12 mouse cellular contexts compared by ENCODE assay signal in the genomic region with DNA sequence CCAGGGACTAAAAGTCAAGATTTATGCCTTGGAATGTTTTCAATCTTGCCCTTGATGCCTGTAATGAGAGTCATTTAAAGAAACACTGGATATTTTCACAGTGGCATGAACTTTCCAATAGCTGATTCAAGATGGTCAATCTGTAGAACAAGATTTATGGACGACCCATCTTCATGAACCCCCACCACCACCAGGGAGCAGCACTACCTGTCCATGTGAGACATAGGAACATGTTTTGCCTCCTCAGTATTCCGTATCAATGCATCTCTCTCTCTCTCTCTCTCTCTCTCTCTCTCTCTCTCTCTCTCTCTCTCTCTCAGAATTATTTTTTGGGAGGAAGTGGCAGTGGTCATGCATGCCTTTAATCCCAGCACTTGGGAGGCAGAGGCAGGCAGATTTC. TPM values are rescaled to one million over a fixed set of nuclear protein-coding genes. Genes with fewer than 3 reads are reported as not detected.
A peak's percentile ranks its signal among the peaks of the same experiment; 100 is the strongest.
DNase-seq lines count a peak whose midpoint lies in the region; ATAC-seq and TF ChIP-seq lines count a peak whose summit lies in the region.
"Had no signal": no experiment of that assay in that cellular context is flagged by ENCODE, and none has a peak within 500 bp of the region (broad histone marks: within the 10 kb centered on the region; RNA-seq: fewer than 3 reads in every experiment).

No protein-coding gene starts in this region.

- 65% methylated on average over 2 of the region's 2 CpGs for WGBS in intestine, postnatal 0 days
- 69% methylated on average over 2 of the region's 2 CpGs for WGBS in intestine, embryonic 16.5 days
- 69% methylated on average over 2 of the region's 2 CpGs for WGBS in thymus, adult 2 months

- no peaks in the 10 kb centered on the region for H3K4me1 ChIP-seq in intestine, postnatal 0 days (replicated peaks; ENCODE audit: control insufficient read depth, insufficient read depth, low read length)
- H3K4me1 ChIP-seq in intestine, embryonic 16.5 days (ENCODE audit: control insufficient read depth, insufficient read depth, low read length) = no peaks in the 10 kb centered on the region
- 0 out of 2 replicates have a peak, but pooled peaks cover 2% of the 10 kb centered on the region for H3K4me1 ChIP-seq in thymus, adult 2 months (replicated peaks; ENCODE audit: control insufficient read depth, insufficient read depth, low read length)
- H3K4me1 ChIP-seq: embryonic facial prominence, embryonic 15.5 days; hindbrain, embryonic 15.5 days had no signal

- peak; percentile 31 for DNase-seq in thymus, adult 2 months
- no peak for DNase-seq in thymus, postnatal 0 days (ENCODE audit: low spot score)
- peak; percentile 20 for DNase-seq in c-Kit-positive CD71-positive TER-119-positive erythroid progenitor cells, embryonic 14.5 days (ENCODE audit: low spot score)
- peak; percentile 6 to 19 for DNase-seq in thymus, postnatal 36 days
- DNase-seq in left cerebral cortex, adult 11 months (ENCODE audit: low spot score) = no peak
- DNase-seq: adrenal gland, postnatal 36 days; cerebellum, adult 8-10 months had no signal

- H3K9me3 ChIP-seq in intestine, postnatal 0 days (ENCODE audit: control insufficient read depth) = no peaks in the 10 kb centered on the region
- H3K9me3 ChIP-seq in intestine, embryonic 16.5 days (ENCODE audit: control insufficient read depth, low read length) = no peaks in the 10 kb centered on the region
- H3K9me3 ChIP-seq: embryonic facial prominence, embryonic 15.5 days; hindbrain, embryonic 15.5 days had no signal

- no peak for ATAC-seq in intestine, postnatal 0 days
- ATAC-seq in intestine, embryonic 16.5 days = no peak
- no peak for ATAC-seq in megakaryocyte-erythroid progenitor cell, adult 5-6 weeks (replicated peaks; ENCODE audit: low FRiP score, low TSS enrichment, poor library complexity, severe bottlenecking)

- H3K9ac ChIP-seq in intestine, postnatal 0 days (ENCODE audit: low read depth, low read length) = no peak overlapping the region
- H3K9ac ChIP-seq in intestine, embryonic 16.5 days (ENCODE audit: low read depth, low read length) = no peak overlapping the region
- H3K9ac ChIP-seq: embryonic facial prominence, embryonic 15.5 days; hindbrain, embryonic 15.5 days had no signal

- no peak for TF ChIP-seq POLR2A in thymus, adult 2 months (IDR thresholded peaks at IDR 0.05; ENCODE audit: control insufficient read depth, extremely low read depth, insufficient read depth, low read length, poor library complexity)

- H3K4me3 ChIP-seq in intestine, postnatal 0 days (ENCODE audit: low read depth, low read length) = no peak overlapping the region
- no peak overlapping the region for H3K4me3 ChIP-seq in intestine, embryonic 16.5 days (ENCODE audit: low read length)
- no peak overlapping the region for H3K4me3 ChIP-seq in thymus, adult 2 months (ENCODE audit: control insufficient read depth, insufficient read depth, low read length)
- H3K4me3 ChIP-seq: embryonic facial prominence, embryonic 15.5 days; hindbrain, embryonic 15.5 days had no signal

- no peaks in the 10 kb centered on the region for H3K36me3 ChIP-seq in intestine, postnatal 0 days (ENCODE audit: control insufficient read depth, insufficient read depth)
- H3K36me3 ChIP-seq in intestine, embryonic 16.5 days (ENCODE audit: control insufficient read depth, insufficient read depth, low read length) = no peaks in the 10 kb centered on the region
- no peaks in the 10 kb centered on the region for H3K36me3 ChIP-seq in thymus, adult 2 months (ENCODE audit: control insufficient read depth, insufficient read depth, low read length)
- H3K36me3 ChIP-seq: embryonic facial prominence, embryonic 15.5 days; hindbrain, embryonic 15.5 days had no signal

- H3K4me2 ChIP-seq in intestine, postnatal 0 days (replicated peaks; ENCODE audit: low read depth) = no peak overlapping the region
- no peak overlapping the region for H3K4me2 ChIP-seq in intestine, embryonic 16.5 days (ENCODE audit: low read depth, low read length)
- H3K4me2 ChIP-seq: embryonic facial prominence, embryonic 15.5 days; hindbrain, embryonic 15.5 days had no signal

- H3K27ac ChIP-seq in intestine, postnatal 0 days (ENCODE audit: low read depth, low read length) = no peak overlapping the region
- no peak overlapping the region for H3K27ac ChIP-seq in intestine, embryonic 16.5 days (ENCODE audit: low read length)
- H3K27ac ChIP-seq in thymus, adult 2 months (ENCODE audit: control insufficient read depth, insufficient read depth, low read length) = no peak overlapping the region
- H3K27ac ChIP-seq: embryonic facial prominence, embryonic 15.5 days; hindbrain, embryonic 15.5 days had no signal

- peak; percentile 51 for TF ChIP-seq CTCF in intestine, postnatal 0 days (IDR thresholded peaks at IDR 0.05; ENCODE audit: low read depth)
- TF ChIP-seq CTCF in thymus, adult 2 months (IDR thresholded peaks at IDR 0.05; ENCODE audit: borderline replicate concordance, control insufficient read depth, extremely low read depth, insufficient read depth, low read length, poor library complexity) = no peak

- no peaks in the 10 kb centered on the region for H3K27me3 ChIP-seq in intestine, postnatal 0 days (replicated peaks; ENCODE audit: control insufficient read depth, insufficient read depth, low read length)
- no peaks in the 10 kb centered on the region for H3K27me3 ChIP-seq in intestine, embryonic 16.5 days (replicated peaks; ENCODE audit: control insufficient read depth, insufficient read depth, low read length)
- H3K27me3 ChIP-seq in thymus, adult 2 months (ENCODE audit: control insufficient read depth, insufficient read depth, low read length) = no peaks in the 10 kb centered on the region
- H3K27me3 ChIP-seq: embryonic facial prominence, embryonic 15.5 days; hindbrain, embryonic 15.5 days had no signal

RNA-seq across cellular contexts. Expression of gene Gab3, which starts 2.9 kb away (rescaled TPM):
- 1.4 and 1.7 TPM in 2 replicates for polyA plus RNA-seq in intestine, postnatal 0 days (2015; fragmentation: Nextera tagmentation; extraction: Ambion mirVana)
- 2.0 and 2.2 TPM in 2 replicates for polyA plus RNA-seq in intestine, embryonic 16.5 days (2015; fragmentation: Nextera tagmentation; extraction: Ambion mirVana)
- polyA plus RNA-seq in thymus, adult 2 months (2012; rRNA removed) = 2.6 and 3.0 TPM in 2 replicates
- polyA plus RNA-seq in thymus, postnatal 0 days (2015; fragmentation: Nextera tagmentation; extraction: Ambion mirVana) = 3.4 and 3.6 TPM in 2 replicates
- total RNA-seq in megakaryocyte-erythroid progenitor cell, adult 5-6 weeks (2014; fragmentation: Nextera tagmentation) = 2.6 and 8.9 TPM in 2 replicates
- 3.1 and 3.3 TPM in 2 replicates for total RNA-seq in megakaryocyte-erythroid progenitor cell, adult 5-6 weeks (2017)

RNA-seq across cellular contexts. Expression of gene Dkc1, which starts 13.3 kb away (rescaled TPM):
- polyA plus RNA-seq in intestine, postnatal 0 days (2015; fragmentation: Nextera tagmentation; extraction: Ambion mirVana) = 27.3 and 29.5 TPM in 2 replicates
- polyA plus RNA-seq in intestine, embryonic 16.5 days (2015; fragmentation: Nextera tagmentation; extraction: Ambion mirVana) = 100 and 127 TPM in 2 replicates
- 22.0 and 28.8 TPM in 2 replicates for polyA plus RNA-seq in thymus, adult 2 months (2012; rRNA removed)
- polyA plus RNA-seq in thymus, postnatal 0 days (2015; fragmentation: Nextera tagmentation; extraction: Ambion mirVana) = 137 and 165 TPM in 2 replicates
- total RNA-seq in megakaryocyte-erythroid progenitor cell, adult 5-6 weeks (2014; fragmentation: Nextera tagmentation) = 191 and 232 TPM in 2 replicates
- total RNA-seq in megakaryocyte-erythroid progenitor cell, adult 5-6 weeks (2017) = 488 and 519 TPM in 2 replicates

RNA-seq across cellular contexts. Expression of gene Mpp1, which starts 48.5 kb away (rescaled TPM):
- 262 and 284 TPM in 2 replicates for polyA plus RNA-seq in intestine, postnatal 0 days (2015; fragmentation: Nextera tagmentation; extraction: Ambion mirVana)
- polyA plus RNA-seq in intestine, embryonic 16.5 days (2015; fragmentation: Nextera tagmentation; extraction: Ambion mirVana) = 136 and 153 TPM in 2 replicates
- 126 and 131 TPM in 2 replicates for polyA plus RNA-seq in thymus, adult 2 months (2012; rRNA removed)
- 96.7 and 99.0 TPM in 2 replicates for polyA plus RNA-seq in thymus, postnatal 0 days (2015; fragmentation: Nextera tagmentation; extraction: Ambion mirVana)
- 43.9 and 57.5 TPM in 2 replicates for total RNA-seq in megakaryocyte-erythroid progenitor cell, adult 5-6 weeks (2014; fragmentation: Nextera tagmentation)
- total RNA-seq in megakaryocyte-erythroid progenitor cell, adult 5-6 weeks (2017) = 66.4 and 68.1 TPM in 2 replicates

Comparison
In these comparisons a context has a peak if more than half of its experiments do, and no peak if none do; other contexts are left out.
1. DNase-seq: peak in thymus, adult 2 months (single experiment), c-Kit-positive CD71-positive TER-119-positive erythroid progenitor cells, embryonic 14.5 days (single experiment) and thymus, postnatal 36 days (2 of 2); none in thymus, postnatal 0 days (single experiment) and left cerebral cortex, adult 11 months (single experiment).